Mouse (Mus musculus): ENCODE measurements around the gene Ccdc18. TPM values are rescaled to one million over a fixed set of nuclear protein-coding genes. Genes with fewer than 3 reads are reported as not detected.

Ccdc18 gene
- polyA plus RNA-seq, 1 experiment from 2014 or later = 11.1 TPM

DNA sequence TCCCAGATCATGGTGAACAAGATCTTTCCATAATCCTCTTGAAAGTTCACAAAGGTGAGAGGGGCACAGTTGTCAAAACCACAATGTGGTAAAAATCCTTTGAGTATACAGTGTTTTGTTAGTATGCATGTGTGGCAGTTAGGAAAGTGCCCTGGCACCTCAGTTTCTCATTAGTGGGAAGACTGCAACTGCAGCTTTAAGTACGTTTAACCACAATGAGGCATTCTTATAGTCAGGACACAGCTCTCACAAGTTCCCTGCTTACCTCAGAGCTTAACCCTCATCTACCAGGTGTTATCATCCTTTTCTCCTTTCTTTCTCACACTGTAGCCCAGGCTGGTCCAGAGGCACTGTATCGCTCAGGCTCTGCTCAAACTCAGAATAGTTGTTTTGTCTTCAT lies 28.1 kb downstream of the Ccdc18 start:
- ATAC-seq (ENCODE audit: insufficient number of reproducible peaks, insufficient read depth, low FRiP score, low TSS enrichment, low read depth) = no peak
- 72% methylated on average over 2 of the region's 2 CpGs for WGBS
- no peak overlapping the region for H3K4me2 ChIP-seq
- H3K4me3 ChIP-seq = no peak overlapping the region
- no peaks in the 10 kb centered on the region for H3K27me3 ChIP-seq
- no peak overlapping the region for H3K27ac ChIP-seq
- no peaks in the 10 kb centered on the region for H3K4me1 ChIP-seq
- H3K9ac ChIP-seq = no peak overlapping the region
- H3K9me3 ChIP-seq = no peaks in the 10 kb centered on the region
- no peaks in the 10 kb centered on the region for H3K36me3 ChIP-seq

DNA sequence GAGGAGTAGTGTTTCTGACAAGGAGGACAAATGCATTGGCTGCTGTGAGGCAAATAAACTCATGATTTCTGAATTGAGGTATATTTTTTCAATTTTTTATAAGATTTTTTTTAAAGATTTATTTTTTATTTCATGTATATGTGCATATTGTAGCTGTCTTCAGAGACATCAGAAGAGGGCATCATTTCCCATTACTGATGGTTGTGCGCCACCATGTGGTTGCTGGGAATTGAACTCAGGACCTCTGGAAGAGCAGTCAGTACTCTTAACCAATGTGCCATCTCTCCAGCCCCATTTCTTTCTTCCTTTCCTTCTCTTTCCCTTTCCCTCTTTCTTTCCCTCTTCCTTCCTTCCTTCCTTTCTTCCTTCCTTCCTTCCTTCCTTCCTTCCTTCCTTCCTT lies 31.0 kb downstream of the Ccdc18 start:
- no peaks in the 10 kb centered on the region for H3K4me1 ChIP-seq

DNA sequence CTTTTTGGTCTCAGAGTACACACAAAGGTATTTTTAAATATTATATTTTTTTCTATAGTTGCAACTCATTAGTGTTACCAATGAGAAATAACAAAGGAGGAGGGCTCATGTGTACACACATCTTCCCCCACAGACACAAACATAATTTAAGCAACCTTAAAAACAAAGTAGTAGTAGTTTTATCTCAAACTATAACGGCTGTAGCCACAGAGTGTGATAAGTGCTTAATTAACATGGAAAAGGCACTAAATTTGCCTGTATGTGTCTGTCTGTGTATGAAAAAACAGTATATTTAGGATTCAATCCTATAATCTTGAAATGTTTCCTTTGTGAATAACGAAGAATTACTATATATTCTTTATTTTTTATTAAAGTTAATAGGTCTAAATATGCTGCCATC lies 51.4 kb downstream of the Ccdc18 start:
- Histone ChIP-seq H3K4me3 (no peak overlapping the region), H3K27ac (no peak overlapping the region), H3K27me3 (no peaks in the 10 kb centered on the region), H3K9ac (no peak overlapping the region), H3K9me3 (no peaks in the 10 kb centered on the region), H3K4me2 (no peak overlapping the region), H3K4me1 (no peaks in the 10 kb centered on the region), H3K36me3 (no peaks in the 10 kb centered on the region)
- WGBS = 79% methylated on average over 2 of the region's 2 CpGs
- no peak for ATAC-seq (ENCODE audit: insufficient number of reproducible peaks, insufficient read depth, low FRiP score, low TSS enrichment, low read depth)

More for the DNA sequence above, 31.0 kb downstream of the Ccdc18 start:
- no peak overlapping the region for H3K4me2 ChIP-seq
- no peak overlapping the region for H3K27ac ChIP-seq
- no peaks in the 10 kb centered on the region for H3K36me3 ChIP-seq
- H3K4me3 ChIP-seq = no peak overlapping the region
- 19% methylated on average over 1 of the region's 1 CpGs for WGBS
- no peak overlapping the region for H3K9ac ChIP-seq
- ATAC-seq (ENCODE audit: insufficient number of reproducible peaks, insufficient read depth, low FRiP score, low TSS enrichment, low read depth) = no peak
- no peaks in the 10 kb centered on the region for H3K9me3 ChIP-seq
- no peaks in the 10 kb centered on the region for H3K27me3 ChIP-seq

DNA sequence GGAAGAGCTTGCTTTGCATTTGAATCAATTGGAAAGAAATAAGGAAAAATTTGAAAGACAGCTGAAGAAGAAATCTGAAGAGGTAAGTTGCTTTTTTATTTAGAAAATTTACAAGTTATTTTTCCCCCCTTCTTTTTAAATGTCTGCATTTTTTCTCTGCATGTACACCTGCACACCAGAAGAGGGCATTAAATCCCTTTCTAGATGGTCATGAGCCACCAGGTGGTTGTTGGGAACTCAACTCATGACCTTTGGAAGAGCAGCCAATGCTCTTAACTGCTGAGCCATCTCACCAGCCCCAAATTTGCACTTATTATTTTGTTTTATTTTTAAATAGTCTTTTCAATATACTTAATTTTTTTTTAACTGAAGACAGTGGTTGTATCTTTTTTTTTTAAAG lies 56.3 kb downstream of the Ccdc18 start:
- H3K9ac ChIP-seq = no peak overlapping the region
- ATAC-seq (ENCODE audit: insufficient number of reproducible peaks, insufficient read depth, low FRiP score, low TSS enrichment, low read depth) = no peak
- H3K4me1 ChIP-seq = no peaks in the 10 kb centered on the region
- no peaks in the 10 kb centered on the region for H3K36me3 ChIP-seq
- H3K4me2 ChIP-seq = no peak overlapping the region
- H3K4me3 ChIP-seq = no peak overlapping the region
- no peaks in the 10 kb centered on the region for H3K9me3 ChIP-seq
- no peak overlapping the region for H3K27ac ChIP-seq
- H3K27me3 ChIP-seq = no peaks in the 10 kb centered on the region

DNA sequence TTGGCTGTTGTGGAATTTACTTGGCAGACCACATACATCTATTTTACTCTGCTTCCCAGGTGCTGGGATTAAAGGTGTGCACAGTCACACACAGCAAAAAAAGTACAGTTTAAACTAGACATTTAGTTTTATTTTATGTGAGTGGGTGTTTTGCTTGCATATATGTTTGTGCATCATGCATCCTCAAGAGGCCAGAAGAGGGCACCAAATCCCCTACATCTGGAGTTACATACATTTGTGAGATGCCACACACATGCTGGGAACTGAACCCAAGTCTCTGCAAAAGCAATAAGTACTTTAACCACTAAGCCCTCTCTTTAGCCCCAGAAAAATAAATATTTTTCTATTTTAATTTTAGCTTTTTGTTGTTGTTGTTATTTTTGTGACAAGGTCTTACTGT lies 73.3 kb downstream of the Ccdc18 start:
- Histone ChIP-seq H3K9me3 (no peaks in the 10 kb centered on the region), H3K27ac (no peak overlapping the region), H3K4me2 (no peak overlapping the region), H3K9ac (no peak overlapping the region), H3K27me3 (no peaks in the 10 kb centered on the region), H3K4me3 (no peak overlapping the region), H3K4me1 (no peaks in the 10 kb centered on the region), H3K36me3 (no peaks in the 10 kb centered on the region)
- ATAC-seq (ENCODE audit: insufficient number of reproducible peaks, insufficient read depth, low FRiP score, low TSS enrichment, low read depth) = no peak

DNA sequence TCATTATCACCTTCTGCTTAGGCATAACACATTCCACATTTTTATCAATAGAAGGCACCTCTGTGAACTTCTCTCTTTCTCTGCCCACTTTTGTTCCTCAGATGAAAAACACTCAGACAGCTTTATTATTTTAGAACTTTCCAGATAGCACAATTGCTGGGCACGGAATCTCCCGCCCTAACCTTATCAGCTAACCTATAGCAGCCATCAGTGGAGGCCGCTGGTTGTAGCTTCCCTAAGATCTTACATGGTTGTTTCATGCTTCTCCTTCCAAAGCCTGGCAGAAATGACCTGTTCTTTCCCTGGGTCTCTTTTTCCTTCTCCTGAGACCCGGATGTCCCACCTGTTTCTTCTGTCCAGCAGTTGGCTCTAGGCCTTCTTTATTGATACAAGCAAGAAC lies 78.8 kb downstream of the Ccdc18 start:
- Histone ChIP-seq H3K4me2 (no peak overlapping the region), H3K9ac (no peak overlapping the region), H3K27ac (no peak overlapping the region), H3K4me3 (no peak overlapping the region), H3K4me1 (no peaks in the 10 kb centered on the region), H3K27me3 (no peaks in the 10 kb centered on the region), H3K9me3 (no peaks in the 10 kb centered on the region), H3K36me3 (no peaks in the 10 kb centered on the region)
- ATAC-seq (ENCODE audit: insufficient number of reproducible peaks, insufficient read depth, low FRiP score, low TSS enrichment, low read depth) = no peak
- 91% methylated on average over 4 of the region's 4 CpGs for WGBS

DNA sequence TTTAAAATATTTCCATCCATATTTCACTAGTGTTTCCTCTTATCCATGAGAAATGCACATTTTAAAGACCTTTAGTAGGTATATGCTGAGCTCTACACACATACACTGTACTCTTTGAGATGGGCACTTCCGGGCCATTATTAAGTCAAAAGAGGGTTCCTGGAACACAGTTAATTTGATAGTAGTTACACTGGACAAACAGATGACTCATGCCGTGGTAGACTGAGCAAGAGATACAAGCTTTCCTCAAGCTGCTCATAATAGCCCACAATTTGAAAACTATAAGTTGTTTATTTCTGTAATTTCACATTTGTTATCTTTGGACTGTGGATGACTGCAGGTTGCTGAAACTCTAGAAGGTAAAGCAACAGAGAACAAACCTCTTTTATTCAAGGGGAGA lies 82.3 kb downstream of the Ccdc18 start:
- no peak overlapping the region for H3K4me2 ChIP-seq
- no peak overlapping the region for H3K4me3 ChIP-seq
- H3K9ac ChIP-seq = no peak overlapping the region
- no peaks in the 10 kb centered on the region for H3K36me3 ChIP-seq
- 84% methylated on average over 2 of the region's 2 CpGs for WGBS
- H3K27me3 ChIP-seq = no peaks in the 10 kb centered on the region
- no peaks in the 10 kb centered on the region for H3K9me3 ChIP-seq
- ATAC-seq (ENCODE audit: insufficient number of reproducible peaks, insufficient read depth, low FRiP score, low TSS enrichment, low read depth) = no peak
- H3K4me1 ChIP-seq = no peaks in the 10 kb centered on the region
- no peak overlapping the region for H3K27ac ChIP-seq

DNA sequence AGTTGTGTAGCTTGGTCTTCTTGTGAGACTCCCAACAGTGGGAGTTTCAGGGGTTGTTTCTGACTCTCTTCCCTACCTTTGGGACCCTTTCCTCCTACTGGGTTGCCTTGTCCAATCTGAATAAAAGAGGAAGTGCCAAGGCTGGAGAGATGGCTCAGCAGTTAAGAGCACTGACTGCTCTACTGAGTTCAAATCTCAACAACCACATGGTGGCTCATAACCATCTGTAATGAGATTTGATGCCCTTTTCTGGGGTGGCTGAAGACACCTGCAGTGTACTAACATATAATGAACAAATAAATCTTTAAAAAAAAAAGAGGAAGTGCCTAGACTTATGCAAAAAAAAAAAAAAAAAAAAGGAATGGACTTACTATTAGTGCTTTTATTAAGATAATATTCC lies 91.4 kb downstream of the Ccdc18 start:
- no peaks in the 10 kb centered on the region for H3K4me1 ChIP-seq
- H3K4me2 ChIP-seq = no peak overlapping the region
- H3K4me3 ChIP-seq = no peak overlapping the region
- H3K9ac ChIP-seq = no peak overlapping the region
- no peaks in the 10 kb centered on the region for H3K9me3 ChIP-seq
- no peak overlapping the region for H3K27ac ChIP-seq
- no peaks in the 10 kb centered on the region for H3K36me3 ChIP-seq
- no peaks in the 10 kb centered on the region for H3K27me3 ChIP-seq
- ATAC-seq (ENCODE audit: insufficient number of reproducible peaks, insufficient read depth, low FRiP score, low TSS enrichment, low read depth) = no peak

DNA sequence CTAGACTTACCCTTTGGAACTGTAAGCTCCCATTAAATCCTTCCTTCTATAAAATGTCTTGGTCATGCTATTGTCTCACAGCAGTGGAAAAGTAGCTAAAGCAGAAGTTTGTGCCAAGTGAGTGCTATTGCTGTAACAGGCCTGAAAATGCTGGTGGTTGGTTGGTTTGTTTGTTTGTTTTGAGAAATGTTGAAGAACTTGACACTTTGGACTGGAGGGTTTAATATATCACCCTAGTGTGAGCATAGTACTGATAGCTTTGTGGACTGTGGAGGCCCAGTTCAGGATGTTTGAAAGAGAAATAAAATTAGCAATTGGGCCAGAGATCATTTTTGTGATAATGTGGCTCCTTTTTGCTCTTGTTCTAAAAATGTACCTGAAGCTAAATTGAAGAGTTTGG lies 93.5 kb downstream of the Ccdc18 start:
- no peak for ATAC-seq (ENCODE audit: insufficient number of reproducible peaks, insufficient read depth, low FRiP score, low TSS enrichment, low read depth)
- H3K9ac ChIP-seq = no peak overlapping the region
- H3K27ac ChIP-seq = no peak overlapping the region
- H3K36me3 ChIP-seq = no peaks in the 10 kb centered on the region
- no peak overlapping the region for H3K4me3 ChIP-seq
- no peak overlapping the region for H3K4me2 ChIP-seq
- H3K9me3 ChIP-seq = no peaks in the 10 kb centered on the region
- H3K4me1 ChIP-seq = no peaks in the 10 kb centered on the region
- no peaks in the 10 kb centered on the region for H3K27me3 ChIP-seq

DNA sequence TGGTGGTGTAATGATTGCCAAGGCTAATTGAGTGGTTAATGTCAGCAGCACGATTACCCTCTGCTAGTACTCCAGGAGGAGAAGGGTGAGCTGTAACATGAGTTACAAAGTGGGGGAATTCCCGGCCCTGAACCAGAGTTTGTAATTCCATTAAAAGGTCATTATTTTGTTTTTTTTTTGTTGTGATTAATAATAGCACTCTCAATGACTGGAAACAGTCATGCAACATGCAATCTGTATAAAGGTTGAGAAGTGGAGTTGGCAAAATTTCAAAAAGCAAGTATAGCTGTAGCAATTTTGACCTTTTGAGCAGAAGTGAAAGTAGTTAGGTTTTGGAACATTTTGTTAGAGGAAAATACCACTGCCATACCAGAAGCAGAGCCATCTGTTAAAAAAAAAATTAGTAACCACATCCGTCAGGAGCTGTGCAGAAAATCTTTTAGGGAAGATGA lies 113.7 kb downstream of the Ccdc18 start:
- no peaks in the 10 kb centered on the region for H3K36me3 ChIP-seq
- no peak overlapping the region for H3K4me3 ChIP-seq
- no peak overlapping the region for H3K4me2 ChIP-seq
- no peaks in the 10 kb centered on the region for H3K9me3 ChIP-seq
- H3K4me1 ChIP-seq = no peaks in the 10 kb centered on the region
- no peak overlapping the region for H3K27ac ChIP-seq
- no peak for ATAC-seq (ENCODE audit: insufficient number of reproducible peaks, insufficient read depth, low FRiP score, low TSS enrichment, low read depth)
- no peak overlapping the region for H3K9ac ChIP-seq
- 52% methylated on average over 3 of the region's 3 CpGs for WGBS
- H3K27me3 ChIP-seq = no peaks in the 10 kb centered on the region

DNA sequence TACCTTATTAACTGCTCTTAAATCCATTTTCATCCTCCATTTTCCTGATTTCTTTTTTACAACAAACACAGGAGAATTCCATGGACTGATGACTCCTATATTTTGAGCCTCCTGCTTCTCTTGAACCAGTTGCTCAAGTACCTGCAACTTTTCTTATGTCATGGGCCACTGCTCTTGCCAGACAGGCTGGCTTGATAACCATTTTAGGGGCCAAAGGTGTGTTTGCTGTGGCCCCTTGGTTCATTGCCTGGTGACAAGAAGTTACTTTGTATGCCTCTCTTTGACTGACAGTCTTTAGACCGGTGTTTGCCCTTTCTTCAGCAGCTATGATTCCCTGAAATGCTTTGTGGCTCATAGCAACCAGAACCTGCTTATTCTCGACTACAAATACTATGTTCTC lies 117.4 kb downstream of the Ccdc18 start:
- H3K36me3 ChIP-seq = no peaks in the 10 kb centered on the region
- no peaks in the 10 kb centered on the region for H3K27me3 ChIP-seq
- ATAC-seq (ENCODE audit: insufficient number of reproducible peaks, insufficient read depth, low FRiP score, low TSS enrichment, low read depth) = no peak
- no peak overlapping the region for H3K4me2 ChIP-seq
- no peaks in the 10 kb centered on the region for H3K9me3 ChIP-seq
- no peak overlapping the region for H3K9ac ChIP-seq
- WGBS = 82% methylated on average over 2 of the region's 2 CpGs
- H3K4me3 ChIP-seq = no peak overlapping the region
- no peaks in the 10 kb centered on the region for H3K4me1 ChIP-seq
- no peak overlapping the region for H3K27ac ChIP-seq

DNA sequence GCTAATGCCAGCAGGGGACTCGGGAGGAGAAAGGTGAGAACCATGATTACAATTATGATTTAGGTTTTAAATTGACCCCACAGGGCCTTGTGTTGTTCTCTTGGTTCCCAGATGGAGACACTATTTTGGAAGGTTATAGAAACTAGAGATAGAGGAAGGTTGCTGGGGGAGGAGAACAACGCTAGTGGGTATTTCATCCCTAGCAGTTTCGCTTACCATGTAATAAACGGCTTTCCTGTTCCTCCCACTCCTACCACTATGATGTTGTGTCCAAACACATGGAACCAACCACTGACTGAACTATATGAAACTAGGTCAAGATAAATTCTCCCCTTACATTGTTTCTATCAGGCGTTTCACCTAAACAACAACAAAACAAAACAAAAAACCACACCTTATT lies 122.6 kb downstream of the Ccdc18 start:
- no peaks in the 10 kb centered on the region for H3K9me3 ChIP-seq
- no peaks in the 10 kb centered on the region for H3K27me3 ChIP-seq
- H3K4me1 ChIP-seq = no peaks in the 10 kb centered on the region
- H3K4me3 ChIP-seq = no peak overlapping the region
- no peak overlapping the region for H3K27ac ChIP-seq
- ATAC-seq (ENCODE audit: insufficient number of reproducible peaks, insufficient read depth, low FRiP score, low TSS enrichment, low read depth) = no peak
- H3K4me2 ChIP-seq = no peak overlapping the region
- no peaks in the 10 kb centered on the region for H3K36me3 ChIP-seq
- 84% methylated on average over 5 of the region's 5 CpGs for WGBS
- H3K9ac ChIP-seq = no peak overlapping the region

DNA sequence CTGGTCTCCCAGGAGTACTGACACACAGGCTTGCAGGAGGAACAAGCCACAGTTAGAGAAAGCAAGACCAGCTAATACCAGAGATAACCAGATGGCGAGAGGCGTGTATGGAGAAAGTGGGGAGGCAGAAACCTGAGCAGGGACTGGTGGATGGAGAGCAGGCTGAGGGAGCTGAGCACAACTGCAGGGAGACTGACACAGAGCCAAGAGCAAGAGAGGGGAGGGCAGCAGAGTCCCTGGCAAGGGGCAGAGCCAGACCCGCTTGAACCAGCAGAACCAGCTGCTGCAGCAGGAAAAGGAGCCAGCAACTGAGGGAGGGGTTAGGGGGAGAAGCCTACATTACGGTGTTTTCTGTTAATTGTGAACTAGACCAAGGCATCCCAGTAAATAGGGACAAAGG lies 130.0 kb downstream of the Ccdc18 start:
- peak; percentile 76 for ATAC-seq (ENCODE audit: insufficient number of reproducible peaks, insufficient read depth, low FRiP score, low TSS enrichment, low read depth)
- Histone ChIP-seq H3K9ac (0 out of 2 replicates have a peak overlapping the region, but pooled peaks have one; percentile 44), H3K36me3 (no peaks in the 10 kb centered on the region), H3K27me3 (no peaks in the 10 kb centered on the region), H3K4me3 (no peak overlapping the region), H3K4me2 (no peak overlapping the region), H3K27ac (peak overlapping the region; percentile 33; the same call in 1 of the 2 replicates), H3K4me1 (peaks cover 8% of the 10 kb centered on the region), H3K9me3 (no peaks in the 10 kb centered on the region)
- WGBS = 27% methylated on average over 4 of the region's 4 CpGs
